In genomic region chr12:86320629-86321028, GRCm38 (mm10) we compare ENCODE assay signal across 10 mouse cellular contexts. TPM values are rescaled to one million over a fixed set of nuclear protein-coding genes. Genes with fewer than 3 reads are reported as not detected.
DNase-seq lines count a peak whose midpoint lies in the region; ATAC-seq lines count a peak whose summit lies in the region.
"Had no signal": no experiment of that assay in that cellular context is flagged by ENCODE, and none has a peak within 500 bp of the region (broad histone marks: within the 10 kb centered on the region; RNA-seq: fewer than 3 reads in every experiment).

No protein-coding gene starts in this region.

- H3K27ac ChIP-seq in embryonic facial prominence, embryonic 10.5 days (replicated peaks): no peak overlapping the region
- no peak overlapping the region for H3K27ac ChIP-seq in neural tube, embryonic 15.5 days (replicated peaks)

- peak; percentile 8 for DNase-seq in kidney, adult 18-20 months
- DNase-seq in kidney, adult 9 months: no peak
- DNase-seq in embryonic facial prominence, embryonic 10.5 days (ENCODE audit: low spot score): peak; percentile 40
- DNase-seq in kidney, postnatal 10 days: peak; percentile 24
- DNase-seq in frontal cortex, postnatal 10 days (ENCODE audit: low spot score in 2 of 2): no peak
- no peak for DNase-seq in right cerebral cortex, adult 18-20 months
- DNase-seq in layer of hippocampus, adult 18-20 months (ENCODE audit: low spot score in 2 of 2): no peak
- DNase-seq: heart, postnatal 10 days; lung, adult 2 months had no signal

- no peak for ATAC-seq in neural tube, embryonic 15.5 days (ENCODE audit: low FRiP score)

- 19% methylated on average over 12 of the region's 12 CpGs for WGBS in embryonic facial prominence, embryonic 10.5 days
- 8% methylated on average over 12 of the region's 12 CpGs for WGBS in neural tube, embryonic 15.5 days

- H3K4me3 ChIP-seq in embryonic facial prominence, embryonic 10.5 days: peak overlapping the region; percentile 23; the same call in 1 of the 2 replicates
- no peak overlapping the region for H3K4me3 ChIP-seq in neural tube, embryonic 15.5 days (replicated peaks)

- no peaks in the 10 kb centered on the region for H3K9me3 ChIP-seq in embryonic facial prominence, embryonic 10.5 days
- no peaks in the 10 kb centered on the region for H3K9me3 ChIP-seq in neural tube, embryonic 15.5 days (replicated peaks)

- H3K36me3 ChIP-seq in embryonic facial prominence, embryonic 10.5 days (replicated peaks): no peaks in the 10 kb centered on the region
- no peaks in the 10 kb centered on the region for H3K36me3 ChIP-seq in neural tube, embryonic 15.5 days

- H3K4me2 ChIP-seq in neural tube, embryonic 15.5 days: 0 out of 2 replicates have a peak overlapping the region, but pooled peaks have one; percentile 4

- H3K4me1 ChIP-seq in embryonic facial prominence, embryonic 10.5 days: peaks cover 19% of the 10 kb centered on the region
- peaks cover 7% of the 10 kb centered on the region for H3K4me1 ChIP-seq in neural tube, embryonic 15.5 days

- H3K27me3 ChIP-seq in embryonic facial prominence, embryonic 10.5 days (replicated peaks; ENCODE audit: low read depth, poor library complexity, severe bottlenecking): peaks cover 42% of the 10 kb centered on the region
- H3K27me3 ChIP-seq in neural tube, embryonic 15.5 days (replicated peaks): peaks cover 16% of the 10 kb centered on the region

- H3K9ac ChIP-seq in neural tube, embryonic 15.5 days (replicated peaks): no peak overlapping the region

RNA-seq across cellular contexts. Expression of gene Esrrb, which starts 40.3 kb away (rescaled TPM):
- polyA plus RNA-seq in embryonic facial prominence, embryonic 10.5 days (2016; fragmentation: Nextera tagmentation; extraction: Ambion mirVana): 0.13 and 0.20 TPM in 2 replicates
- 3.7 and 4.7 TPM in 2 replicates for polyA plus RNA-seq in neural tube, embryonic 15.5 days (2015; fragmentation: Nextera tagmentation; extraction: Ambion mirVana)
- total RNA-seq in layer of hippocampus, adult 18-20 months (2021): 1 to 10 TPM; 1.2 to 1.3 TPM

Comparison
In these comparisons a context has a peak if more than half of its experiments do, and no peak if none do; other contexts are left out.
1. DNase-seq: peak in kidney, adult 18-20 months (single experiment), embryonic facial prominence, embryonic 10.5 days (single experiment) and kidney, postnatal 10 days (single experiment); none in kidney, adult 9 months (single experiment), frontal cortex, postnatal 10 days (0 of 2), right cerebral cortex, adult 18-20 months (single experiment) and layer of hippocampus, adult 18-20 months (0 of 2).